Mouse (Mus musculus): ENCODE measurements around the gene Afap1l2. TPM values are rescaled to one million over a fixed set of nuclear protein-coding genes. Genes with fewer than 3 reads are reported as not detected.
A peak's percentile ranks its signal among the peaks of the same experiment; 100 is the strongest.

Afap1l2 gene
- total and polyA plus RNA-seq, 2 experiments from 2014 or later, result 2.3 to 2.7 TPM

GRCm38 (mm10) chr19:56937911-56938310, 70.1 kb downstream of the Afap1l2 start:
- 91% methylated on average over 5 of the region's 5 CpGs for WGBS
- Histone ChIP-seq H3K36me3 (replicated peaks; ENCODE audit: control insufficient read depth, insufficient read depth, low read length) (no peaks in the 10 kb centered on the region), H3K27ac (ENCODE audit: low read depth) (no peak overlapping the region), H3K9me3 (replicated peaks; ENCODE audit: control insufficient read depth, low read length) (no peaks in the 10 kb centered on the region; the same call in 1 of the 2 replicates), H3K27me3 (ENCODE audit: control insufficient read depth, insufficient read depth, low read length) (no peaks in the 10 kb centered on the region), H3K4me3 (ENCODE audit: low read depth, low read length) (no peak overlapping the region), H3K4me1 (ENCODE audit: control insufficient read depth, insufficient read depth) (peaks cover 5% of the 10 kb centered on the region; the same call in 1 of the 2 replicates), H3K4me2 (ENCODE audit: low read depth, low read length) (no peak overlapping the region), H3K9ac (replicated peaks; ENCODE audit: low read depth, low read length) (no peak overlapping the region)
- DNase-seq (ENCODE audit: low spot score) (no peak), ATAC-seq (ENCODE audit: insufficient read depth, low read depth) (no peak)
- TF ChIP-seq CTCF (IDR thresholded peaks at IDR 0.05; ENCODE audit: low read depth) (no peak), EP300 (IDR thresholded peaks at IDR 0.05; ENCODE audit: low read depth) (no peak)

GRCm38 (mm10) chr19:56936253-56936652, 71.8 kb downstream of the Afap1l2 start:
- Histone ChIP-seq H3K27me3 (ENCODE audit: control insufficient read depth, insufficient read depth, low read length) (no peaks in the 10 kb centered on the region), H3K36me3 (replicated peaks; ENCODE audit: control insufficient read depth, insufficient read depth, low read length) (no peaks in the 10 kb centered on the region), H3K27ac (ENCODE audit: low read depth) (no peak overlapping the region), H3K4me1 (ENCODE audit: control insufficient read depth, insufficient read depth) (peaks cover 5% of the 10 kb centered on the region; the same call in 1 of the 2 replicates), H3K9ac (replicated peaks; ENCODE audit: low read depth, low read length) (no peak overlapping the region), H3K4me3 (ENCODE audit: low read depth, low read length) (no peak overlapping the region), H3K9me3 (replicated peaks; ENCODE audit: control insufficient read depth, low read length) (no peaks in the 10 kb centered on the region; the same call in 1 of the 2 replicates), H3K4me2 (ENCODE audit: low read depth, low read length) (no peak overlapping the region)
- WGBS, result 93% methylated on average over 8 of the region's 8 CpGs
- TF ChIP-seq CTCF (IDR thresholded peaks at IDR 0.05; ENCODE audit: low read depth) (no peak), EP300 (IDR thresholded peaks at IDR 0.05; ENCODE audit: low read depth) (no peak)
- ATAC-seq (ENCODE audit: insufficient read depth, low read depth) (no peak), DNase-seq (ENCODE audit: low spot score) (no peak)

GRCm38 (mm10) chr19:56935777-56936176, 72.3 kb downstream of the Afap1l2 start:
- Histone ChIP-seq H3K27me3 (ENCODE audit: control insufficient read depth, insufficient read depth, low read length) (no peaks in the 10 kb centered on the region), H3K4me3 (ENCODE audit: low read depth, low read length) (no peak overlapping the region), H3K9ac (replicated peaks; ENCODE audit: low read depth, low read length) (no peak overlapping the region), H3K4me1 (ENCODE audit: control insufficient read depth, insufficient read depth) (peaks cover 5% of the 10 kb centered on the region; the same call in 1 of the 2 replicates), H3K4me2 (ENCODE audit: low read depth, low read length) (no peak overlapping the region), H3K36me3 (replicated peaks; ENCODE audit: control insufficient read depth, insufficient read depth, low read length) (no peaks in the 10 kb centered on the region), H3K9me3 (replicated peaks; ENCODE audit: control insufficient read depth, low read length) (no peaks in the 10 kb centered on the region; the same call in 1 of the 2 replicates), H3K27ac (ENCODE audit: low read depth) (no peak overlapping the region)
- WGBS, result 81% methylated on average over 7 of the region's 7 CpGs
- ATAC-seq (ENCODE audit: insufficient read depth, low read depth) (no peak), DNase-seq (ENCODE audit: low spot score) (no peak)
- TF ChIP-seq EP300 (IDR thresholded peaks at IDR 0.05; ENCODE audit: low read depth) (no peak), CTCF (IDR thresholded peaks at IDR 0.05; ENCODE audit: low read depth) (no peak)

GRCm38 (mm10) chr19:56935111-56935510, 72.9 kb downstream of the Afap1l2 start:
- 82% methylated on average over 6 of the region's 6 CpGs for WGBS
- TF ChIP-seq CTCF (IDR thresholded peaks at IDR 0.05; ENCODE audit: low read depth) (no peak), EP300 (IDR thresholded peaks at IDR 0.05; ENCODE audit: low read depth) (no peak)
- H3K36me3 ChIP-seq (replicated peaks; ENCODE audit: control insufficient read depth, insufficient read depth, low read length), result no peaks in the 10 kb centered on the region
- no peaks in the 10 kb centered on the region for H3K27me3 ChIP-seq (ENCODE audit: control insufficient read depth, insufficient read depth, low read length)
- no peak overlapping the region for H3K4me2 ChIP-seq (ENCODE audit: low read depth, low read length)
- ATAC-seq (ENCODE audit: insufficient read depth, low read depth) (no peak), DNase-seq (ENCODE audit: low spot score) (no peak)
- H3K4me3 ChIP-seq (ENCODE audit: low read depth, low read length), result no peak overlapping the region
- H3K27ac ChIP-seq (ENCODE audit: low read depth), result no peak overlapping the region
- H3K9ac ChIP-seq (replicated peaks; ENCODE audit: low read depth, low read length), result no peak overlapping the region
- H3K9me3 ChIP-seq (replicated peaks; ENCODE audit: control insufficient read depth, low read length), result no peaks in the 10 kb centered on the region; the same call in 1 of the 2 replicates
- peaks cover 5% of the 10 kb centered on the region; the same call in 1 of the 2 replicates for H3K4me1 ChIP-seq (ENCODE audit: control insufficient read depth, insufficient read depth)

GRCm38 (mm10) chr19:56933800-56934199, 74.2 kb downstream of the Afap1l2 start:
- H3K4me1 ChIP-seq (ENCODE audit: control insufficient read depth, insufficient read depth), result no peaks in the 10 kb centered on the region
- no peak overlapping the region for H3K27ac ChIP-seq (ENCODE audit: low read depth)
- H3K4me3 ChIP-seq (ENCODE audit: low read depth, low read length), result no peak overlapping the region
- WGBS, result 82% methylated on average over 3 of the region's 3 CpGs
- H3K9ac ChIP-seq (replicated peaks; ENCODE audit: low read depth, low read length), result no peak overlapping the region
- ATAC-seq (ENCODE audit: insufficient read depth, low read depth) (no peak), DNase-seq (ENCODE audit: low spot score) (no peak)
- TF ChIP-seq EP300 (IDR thresholded peaks at IDR 0.05; ENCODE audit: low read depth) (no peak), CTCF (IDR thresholded peaks at IDR 0.05; ENCODE audit: low read depth) (no peak)
- H3K27me3 ChIP-seq (ENCODE audit: control insufficient read depth, insufficient read depth, low read length), result no peaks in the 10 kb centered on the region
- no peaks in the 10 kb centered on the region for H3K36me3 ChIP-seq (replicated peaks; ENCODE audit: control insufficient read depth, insufficient read depth, low read length)
- H3K9me3 ChIP-seq (replicated peaks; ENCODE audit: control insufficient read depth, low read length), result no peaks in the 10 kb centered on the region; the same call in 1 of the 2 replicates
- H3K4me2 ChIP-seq (ENCODE audit: low read depth, low read length), result no peak overlapping the region

GRCm38 (mm10) chr19:56930029-56930428, 78.0 kb downstream of the Afap1l2 start:
- no peak for TF ChIP-seq EP300 (IDR thresholded peaks at IDR 0.05; ENCODE audit: low read depth)
- peak; percentile 23; the same call in 1 of the 2 replicates for TF ChIP-seq CTCF (IDR thresholded peaks at IDR 0.05; ENCODE audit: low read depth)
- H3K36me3 ChIP-seq (replicated peaks; ENCODE audit: control insufficient read depth, insufficient read depth, low read length), result no peaks in the 10 kb centered on the region
- no peaks in the 10 kb centered on the region for H3K27me3 ChIP-seq (ENCODE audit: control insufficient read depth, insufficient read depth, low read length)
- no peaks in the 10 kb centered on the region for H3K4me1 ChIP-seq (ENCODE audit: control insufficient read depth, insufficient read depth)
- H3K4me2 ChIP-seq (ENCODE audit: low read depth, low read length), result no peak overlapping the region
- H3K9me3 ChIP-seq (replicated peaks; ENCODE audit: control insufficient read depth, low read length), result no peaks in the 10 kb centered on the region
- WGBS, result 72% methylated on average over 9 of the region's 9 CpGs
- ATAC-seq (ENCODE audit: insufficient read depth, low read depth) (no peak), DNase-seq (ENCODE audit: low spot score) (no peak)
- no peak overlapping the region for H3K9ac ChIP-seq (replicated peaks; ENCODE audit: low read depth, low read length)
- H3K4me3 ChIP-seq (ENCODE audit: low read depth, low read length), result no peak overlapping the region
- no peak overlapping the region for H3K27ac ChIP-seq (ENCODE audit: low read depth)

Measured in heart, postnatal 0 days (tissue).